Mouse (Mus musculus) ES-Bruce4 (cell line): ENCODE measurements around the gene Eya2.
A peak's percentile ranks its signal among the peaks of the same experiment; 100 is the strongest.

Experiments
- CTCF ChIP-seq: IDR thresholded peaks from one replicate; pipeline ENCODE4 v1.8.1; 2011; ENCODE audit warnings: low read depth, low read length
- EP300 ChIP-seq: IDR thresholded peaks from 2 replicates; pipeline ENCODE4 v1.6.1; 2011; ENCODE audit warnings: low read depth, low read length; ENCODE audit not compliant: insufficient read depth
- POLR2A ChIP-seq: IDR thresholded peaks from one replicate; pipeline ENCODE4 v1.8.1; 2011; ENCODE audit warnings: low read length; ENCODE audit not compliant: insufficient read depth

DNA sequence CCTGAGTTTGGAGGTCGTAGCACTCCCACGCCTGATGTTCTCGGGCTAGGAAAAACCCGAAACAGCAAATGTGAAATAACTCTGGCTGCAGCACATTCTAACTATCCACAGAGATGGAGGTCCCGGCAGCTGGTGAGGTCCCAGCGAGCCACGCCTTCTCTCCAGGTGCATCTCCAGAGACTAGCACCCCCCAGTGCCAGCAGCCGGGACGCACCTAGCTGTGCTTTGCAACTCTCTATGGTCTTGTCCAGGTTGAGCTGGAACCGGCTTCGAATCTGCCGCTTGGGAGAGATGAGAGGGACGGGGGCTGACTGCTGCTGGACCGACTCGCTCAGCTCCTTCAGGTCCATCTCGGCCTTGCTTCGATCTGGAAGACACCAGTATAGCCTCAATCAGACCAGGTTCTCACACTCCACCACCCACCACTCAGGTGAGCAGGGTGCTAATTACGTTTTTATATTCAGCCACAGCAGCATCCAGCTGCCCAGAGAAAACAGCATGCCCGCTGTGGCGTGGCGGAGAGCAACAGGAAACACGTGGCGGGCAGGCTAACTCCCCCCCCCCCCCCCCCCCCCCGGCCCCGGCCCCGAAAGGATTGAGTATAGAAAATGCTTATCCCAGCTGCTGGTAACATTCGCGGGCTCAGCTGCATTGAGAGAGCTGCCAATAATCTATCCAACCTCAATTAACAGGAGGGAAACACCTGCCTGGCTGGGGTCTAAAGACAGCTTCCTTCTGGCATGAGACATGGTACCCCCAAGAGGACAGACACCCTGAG, 220.5 kb downstream of the Eya2 start:
- TF ChIP-seq EP300, result no peak
- TF ChIP-seq CTCF, result peak; percentile 52
- TF ChIP-seq POLR2A, result no peak
